Comparison of ENCODE assay signal across 23 mouse cellular contexts in the genomic region with DNA sequence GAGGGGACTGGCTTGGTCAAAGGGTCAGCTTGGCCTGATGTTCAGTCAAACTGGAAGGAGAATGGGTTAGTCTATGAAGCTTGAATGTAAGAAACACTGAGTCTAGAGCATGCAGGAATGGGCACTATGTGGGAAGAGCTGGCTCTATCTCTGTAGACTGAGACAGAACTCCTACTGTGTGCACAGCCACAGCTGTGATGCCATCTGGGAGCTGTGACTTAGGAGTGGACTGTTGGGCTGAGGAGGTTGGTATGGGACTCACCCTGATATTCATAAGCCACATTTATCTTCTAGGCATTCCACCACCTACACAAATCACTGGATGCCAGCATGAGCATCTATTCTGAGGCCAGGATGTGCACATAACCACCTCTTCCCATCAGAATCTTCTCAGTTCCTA. TPM values are rescaled to one million over a fixed set of nuclear protein-coding genes. Genes with fewer than 3 reads are reported as not detected.
DNase-seq lines count a peak whose midpoint lies in the region; ATAC-seq and TF ChIP-seq lines count a peak whose summit lies in the region.
"Had no signal": no experiment of that assay in that cellular context is flagged by ENCODE, and none has a peak within 500 bp of the region (broad histone marks: within the 10 kb centered on the region; RNA-seq: fewer than 3 reads in every experiment).

No protein-coding gene starts in this region.

- intact Hi-C loops in heart, adult 2 months (cut with DNase I): no loop called here
- intact Hi-C loops in heart, postnatal 10 days (cut with DNase I): no loop called here

- no peak overlapping the region for H3K4me2 ChIP-seq in heart, embryonic 16.5 days (ENCODE audit: low read depth, low read length)
- no peak overlapping the region for H3K4me2 ChIP-seq in kidney, postnatal 0 days (ENCODE audit: low read length)
- no peak overlapping the region for H3K4me2 ChIP-seq in kidney, embryonic 14.5 days (replicated peaks; ENCODE audit: low read depth, low read length)
- H3K4me2 ChIP-seq: forebrain, embryonic 13.5 days; hindbrain, embryonic 12.5 days; hindbrain, embryonic 15.5 days had no signal

- no peaks in the 10 kb centered on the region for H3K27me3 ChIP-seq in heart, adult 2 months (ENCODE audit: control insufficient read depth, insufficient read depth, low read length)
- no peaks in the 10 kb centered on the region for H3K27me3 ChIP-seq in heart, embryonic 16.5 days (ENCODE audit: control insufficient read depth, insufficient read depth, low read length)
- H3K27me3 ChIP-seq in kidney, postnatal 0 days (ENCODE audit: insufficient read depth, low read length): no peaks in the 10 kb centered on the region
- H3K27me3 ChIP-seq in kidney, embryonic 14.5 days (ENCODE audit: control insufficient read depth, insufficient read depth, low read length): no peaks in the 10 kb centered on the region
- H3K27me3 ChIP-seq: forebrain, embryonic 13.5 days; hindbrain, embryonic 12.5 days; hindbrain, embryonic 15.5 days; Patski had no signal

- no peak for TF ChIP-seq EP300 in heart, adult 2 months (IDR thresholded peaks at IDR 0.05; ENCODE audit: insufficient read depth, low read depth, low read length)

- H3K27ac ChIP-seq in heart, adult 2 months: peak overlapping the region; percentile 73
- H3K27ac ChIP-seq in heart, embryonic 16.5 days (ENCODE audit: low read length): peak overlapping the region; percentile 77
- H3K27ac ChIP-seq in kidney, postnatal 0 days: no peak overlapping the region
- H3K27ac ChIP-seq in kidney, embryonic 14.5 days (ENCODE audit: low read depth, low read length): no peak overlapping the region
- H3K27ac ChIP-seq: forebrain, embryonic 10.5 days; forebrain, embryonic 13.5 days; hindbrain, embryonic 12.5 days; hindbrain, embryonic 15.5 days had no signal

- no peak overlapping the region for H3K4me3 ChIP-seq in heart, adult 2 months
- H3K4me3 ChIP-seq in heart, embryonic 16.5 days (ENCODE audit: low read length): no peak overlapping the region
- no peak overlapping the region for H3K4me3 ChIP-seq in kidney, postnatal 0 days (replicated peaks; ENCODE audit: low read depth, low read length)
- no peak overlapping the region for H3K4me3 ChIP-seq in kidney, embryonic 14.5 days (ENCODE audit: low read length)
- H3K4me3 ChIP-seq: forebrain, embryonic 10.5 days; forebrain, embryonic 13.5 days; hindbrain, embryonic 12.5 days; hindbrain, embryonic 15.5 days had no signal

- H3K36me3 ChIP-seq in heart, adult 2 months (ENCODE audit: control insufficient read depth, insufficient read depth, low read length): no peaks in the 10 kb centered on the region
- no peaks in the 10 kb centered on the region for H3K36me3 ChIP-seq in heart, embryonic 16.5 days (ENCODE audit: control insufficient read depth, insufficient read depth)
- no peaks in the 10 kb centered on the region for H3K36me3 ChIP-seq in kidney, postnatal 0 days (ENCODE audit: insufficient read depth, low read length)
- H3K36me3 ChIP-seq in kidney, embryonic 14.5 days (ENCODE audit: control insufficient read depth, insufficient read depth, low read length): no peaks in the 10 kb centered on the region
- H3K36me3 ChIP-seq: forebrain, embryonic 10.5 days; hindbrain, embryonic 12.5 days; hindbrain, embryonic 15.5 days had no signal

- no peak for ATAC-seq in heart, embryonic 16.5 days (replicated peaks; ENCODE audit: extremely low read depth, insufficient read depth, low FRiP score)
- peak; percentile 12; the same call in 1 of the 2 replicates for ATAC-seq in kidney, postnatal 0 days (replicated peaks; ENCODE audit: low FRiP score, low read depth)
- no peak for ATAC-seq in kidney, embryonic 14.5 days (ENCODE audit: low FRiP score, low TSS enrichment)
- ATAC-seq: forebrain, embryonic 13.5 days; forebrain, embryonic 16.5 days; Patski had no signal

- peaks cover 10% of the 10 kb centered on the region for H3K4me1 ChIP-seq in heart, adult 2 months (ENCODE audit: control insufficient read depth, insufficient read depth, low read length)
- H3K4me1 ChIP-seq in heart, embryonic 16.5 days (ENCODE audit: control insufficient read depth, insufficient read depth, low read length): peaks cover 18% of the 10 kb centered on the region
- no peaks in the 10 kb centered on the region for H3K4me1 ChIP-seq in kidney, postnatal 0 days (replicated peaks; ENCODE audit: insufficient read depth, low read length)
- H3K4me1 ChIP-seq in kidney, embryonic 14.5 days (ENCODE audit: control insufficient read depth, insufficient read depth, low read length): peaks cover 6% of the 10 kb centered on the region; the same call in 1 of the 2 replicates
- H3K4me1 ChIP-seq: forebrain, embryonic 13.5 days; hindbrain, embryonic 12.5 days; hindbrain, embryonic 15.5 days had no signal

- no peaks in the 10 kb centered on the region; the same call in 1 of the 2 replicates for H3K79me2 ChIP-seq in heart, adult 2 months (replicated peaks; ENCODE audit: control insufficient read depth, insufficient read depth, low read length)

- TF ChIP-seq POLR2A in heart, adult 2 months (IDR thresholded peaks at IDR 0.05; ENCODE audit: insufficient read depth, low read depth, low read length): no peak

- no peak overlapping the region for H3K9ac ChIP-seq in heart, adult 2 months (ENCODE audit: low read depth, low read length)
- no peak overlapping the region for H3K9ac ChIP-seq in heart, embryonic 16.5 days (ENCODE audit: low read length)
- no peak overlapping the region for H3K9ac ChIP-seq in kidney, postnatal 0 days (ENCODE audit: low read depth, low read length)
- no peak overlapping the region for H3K9ac ChIP-seq in kidney, embryonic 14.5 days (ENCODE audit: low read depth, low read length)
- H3K9ac ChIP-seq: forebrain, embryonic 13.5 days; hindbrain, embryonic 12.5 days; hindbrain, embryonic 15.5 days had no signal

- DNase-seq in heart, adult 2 months: no peak
- no peak for DNase-seq in heart, postnatal 4 days
- no peak for DNase-seq in heart, postnatal 10 days
- DNase-seq in kidney, postnatal 0 days (ENCODE audit: low spot score): no peak
- no peak for DNase-seq in MN1 (ENCODE audit: low spot score)
- DNase-seq: adrenal gland, postnatal 10 days; adrenal gland, postnatal 36 days; cerebellum, adult 18-20 months; cerebellum, adult 9-10 months; cerebellum, postnatal 14 days; gastrocnemius, postnatal 10 days; gastrocnemius, postnatal 36 days; heart, postnatal 14 days had no signal

- no peak for TF ChIP-seq CTCF in heart, adult 2 months (IDR thresholded peaks at IDR 0.05)
- TF ChIP-seq CTCF in kidney, postnatal 0 days (IDR thresholded peaks at IDR 0.05; ENCODE audit: low read depth): no peak

- no peaks in the 10 kb centered on the region for H3K9me3 ChIP-seq in heart, embryonic 16.5 days (replicated peaks; ENCODE audit: control insufficient read depth, low read length)
- H3K9me3 ChIP-seq in kidney, postnatal 0 days (replicated peaks; ENCODE audit: low read length): no peaks in the 10 kb centered on the region
- H3K9me3 ChIP-seq in kidney, embryonic 14.5 days (ENCODE audit: control insufficient read depth, low read length): no peaks in the 10 kb centered on the region
- H3K9me3 ChIP-seq: forebrain, embryonic 10.5 days; forebrain, embryonic 13.5 days; hindbrain, embryonic 12.5 days; hindbrain, embryonic 15.5 days had no signal

RNA-seq across cellular contexts. Expression of gene Slc12a7, which starts 24.5 kb away (rescaled TPM):
- 100 to 1,000 TPM; 177 to 190 TPM for total RNA-seq in heart, adult 2 months (2021)
- 154 and 215 TPM in 2 replicates for polyA plus RNA-seq in heart, adult 2 months (2012; rRNA removed)
- 100 to 1,000 TPM; 145 to 150 TPM for total RNA-seq in heart, postnatal 4 days (2021)
- 42.1 and 46.9 TPM in 2 replicates for polyA plus RNA-seq in heart, embryonic 16.5 days (2015; fragmentation: Nextera tagmentation; extraction: Ambion mirVana)
- total RNA-seq in heart, postnatal 10 days (2021): 100 to 1,000 TPM; 160 to 180 TPM
- 14.7 and 16.1 TPM in 2 replicates for polyA plus RNA-seq in kidney, postnatal 0 days (2015; fragmentation: Nextera tagmentation; extraction: Ambion mirVana)
- polyA plus RNA-seq in kidney, embryonic 14.5 days (2014; fragmentation: Nextera tagmentation; extraction: Ambion mirVana): 12.9 and 28.7 TPM in 2 replicates

RNA-seq across cellular contexts. Expression of gene Slc6a19, which starts 52.7 kb away (rescaled TPM):
- total RNA-seq in heart, adult 2 months (2021): not detected
- 0.08 TPM in 1 of 2 replicates, not detected in the other for polyA plus RNA-seq in heart, adult 2 months (2012; rRNA removed)
- total RNA-seq in heart, postnatal 4 days (2021): not detected
- 0.50 TPM in 1 of 2 replicates, not detected in the other for polyA plus RNA-seq in heart, embryonic 16.5 days (2015; fragmentation: Nextera tagmentation; extraction: Ambion mirVana)
- total RNA-seq in heart, postnatal 10 days (2021): under 1 TPM in 1 of 2 experiments, not detected in 1; 0.10 TPM
- polyA plus RNA-seq in kidney, postnatal 0 days (2015; fragmentation: Nextera tagmentation; extraction: Ambion mirVana): 5.7 and 5.9 TPM in 2 replicates
- polyA plus RNA-seq in kidney, embryonic 14.5 days (2014; fragmentation: Nextera tagmentation; extraction: Ambion mirVana): 0.53 and 0.92 TPM in 2 replicates
- total RNA-seq: gastrocnemius, postnatal 10 days; gastrocnemius, postnatal 36 days; granulocyte monocyte progenitor cell, adult 5-6 weeks; hematopoietic stem cell, adult 5-6 weeks had no signal

Comparison
In these comparisons a context has a peak if more than half of its experiments do, and no peak if none do; other contexts are left out.
1. H3K27ac ChIP-seq: peak in heart, adult 2 months (single experiment) and heart, embryonic 16.5 days (single experiment); none in kidney, postnatal 0 days (single experiment) and kidney, embryonic 14.5 days (single experiment).